Mouse (Mus musculus) liver, adult 2 months (tissue): ENCODE data around the gene Fmo2. TPM values are rescaled to one million over a fixed set of nuclear protein-coding genes. Genes with fewer than 3 reads are reported as not detected.

Experiments used
- DNase-seq: peaks from one replicate; pipeline ENCODE4 v3.0.0-alpha.2; 2011; ENCODE audit warnings: low read depth, low spot score; ENCODE audit errors: extremely low read depth
- H3K27ac ChIP-seq: fragments of 200-500 bp; replicated peaks from 2 replicates; pipeline ENCODE4 v1.5.1; 2012; ENCODE audit warnings: low read depth, mild to moderate bottlenecking, control low read depth, inconsistent platforms, low read length; ENCODE audit not compliant: insufficient read depth
- H3K27me3 ChIP-seq: fragments of 200-500 bp; 2 replicates; pipeline ENCODE4 v1.6.1; 2012; ENCODE audit warnings: mild to moderate bottlenecking, moderate library complexity, low read length, inconsistent platforms; ENCODE audit not compliant: control insufficient read depth, insufficient read depth
- H3K36me3 ChIP-seq: fragments of 200-500 bp; 2 replicates; pipeline ENCODE4 v1.6.1; 2012; ENCODE audit warnings: low read length, inconsistent platforms; ENCODE audit not compliant: control insufficient read depth, insufficient read depth
- H3K4me1 ChIP-seq: fragments of 200-500 bp; 2 replicates; pipeline ENCODE4 v1.6.1; 2011; ENCODE audit warnings: low read length; ENCODE audit not compliant: control insufficient read depth, insufficient read depth
- H3K4me3 ChIP-seq: fragments of 200-500 bp; 2 replicates; pipeline ENCODE4 v1.5.1; 2011; ENCODE audit warnings: low read depth, mild to moderate bottlenecking, control low read depth, low read length, moderate library complexity; ENCODE audit not compliant: insufficient read depth
- H3K79me2 ChIP-seq: fragments of 200-500 bp; 2 replicates; pipeline ENCODE4 v1.6.1; 2012; ENCODE audit warnings: inconsistent platforms, mild to moderate bottlenecking, low read length, moderate library complexity; ENCODE audit not compliant: control insufficient read depth, insufficient read depth
- H3K9ac ChIP-seq: fragments of 200-500 bp; 2 replicates; pipeline ENCODE4 v1.6.1; 2012; ENCODE audit warnings: low read depth, mild to moderate bottlenecking, control low read depth, inconsistent platforms, low read length
- CTCF ChIP-seq: fragments of 200-500 bp; IDR thresholded peaks from 2 replicates; pipeline ENCODE4 v1.5.1; 2011; ENCODE audit warnings: low read depth, low read length, control low read depth
- POLR2A ChIP-seq: fragments of 200-500 bp; IDR thresholded peaks from 2 replicates; pipeline ENCODE4 v1.6.1; 2011; ENCODE audit warnings: low read length, control low read depth; ENCODE audit not compliant: insufficient read depth; ENCODE audit errors: extremely low read depth
- WGBS: fragments of 180-500 bp; shearing (Covaris S2); methylation state at CpG from one replicate; pipeline ENCODE4 v1.1.7; 2018; 5-methylcytosine and 5-hydroxymethylcytosine counted together
- polyA plus RNA-seq: library from polyadenylated mRNA; depleted of rRNA; stranded (reverse); fragments of >200 nt; gene quantifications from 2 replicates; pipeline ENCODE4 v1.2.3, GENCODE M21; 2012
- total RNA-seq: library from RNA; depleted of rRNA; stranded (reverse); fragments of >200 nt; gene quantifications from 2 replicates; pipeline ENCODE4 v1.2.3, GENCODE M21; 2014

The Fmo2 gene
- total and polyA plus RNA-seq, 2 experiments: 7.8 to 52.6 TPM

- TF ChIP-seq POLR2A (no peak), CTCF (no peak)
- Histone ChIP-seq H3K4me3 (no peak overlapping the region), H3K36me3 (no peaks in the 10 kb centered on the region), H3K27me3 (no peaks in the 10 kb centered on the region), H3K79me2 (no peaks in the 10 kb centered on the region; the same call in 1 of the 2 replicates), H3K27ac (no peak overlapping the region; the same call in 1 of the 2 replicates), H3K4me1 (peaks cover 15% of the 10 kb centered on the region; the same call in 1 of the 2 replicates), H3K9ac (no peak overlapping the region)
- 74% methylated on average over 7 of the region's 7 CpGs for WGBS
- DNase-seq: no peak
These were observed 27.5 kb downstream of the Fmo2 start for GRCm38 (mm10) chr1:162870978-162871377.

- H3K27ac ChIP-seq: 0 out of 2 replicates have a peak overlapping the region, but pooled peaks have one; percentile 49
- no peaks in the 10 kb centered on the region; the same call in 1 of the 2 replicates for H3K79me2 ChIP-seq
- TF ChIP-seq CTCF (no peak), POLR2A (no peak)
- peaks cover 21% of the 10 kb centered on the region for H3K4me1 ChIP-seq
- H3K27me3 ChIP-seq: no peaks in the 10 kb centered on the region
- WGBS: 27% methylated on average over 4 of the region's 4 CpGs
- H3K4me3 ChIP-seq: no peak overlapping the region
- H3K9ac ChIP-seq: no peak overlapping the region
- peak; percentile 77 for DNase-seq
- H3K36me3 ChIP-seq: no peaks in the 10 kb centered on the region
These were observed 31.1 kb downstream of the Fmo2 start for GRCm38 (mm10) chr1:162867396-162867795.

GRCm38 (mm10) chr1:162866280-162866681 is 32.2 kb downstream of the Fmo2 start, which contains the start of gene Fmo1:
Gene Fmo1 (minus strand): TSS chr1:162866610.
- Histone ChIP-seq H3K4me3 (peak within 1 kb of the TSS; percentile 97), H3K27ac (peak within 1 kb of the TSS; percentile 100), H3K27me3 (no peaks in the 10 kb centered on the region), H3K36me3 (no peaks in the 10 kb centered on the region), H3K79me2 (peaks cover 3% of the 10 kb centered on the region; the same call in 1 of the 2 replicates), H3K9ac (peak within 1 kb of the TSS; percentile 99), H3K4me1 (peaks cover 23% of the 10 kb centered on the region)
- 4% methylated on average over 7 of the region's 7 CpGs for WGBS
- peak; percentile 94 for DNase-seq
- TF ChIP-seq POLR2A (no peak), CTCF (no peak)

- no peaks in the 10 kb centered on the region for H3K27me3 ChIP-seq
- H3K9ac ChIP-seq: peak overlapping the region; percentile 90
- 12% methylated on average over 3 of the region's 3 CpGs for WGBS
- H3K4me1 ChIP-seq: peaks cover 28% of the 10 kb centered on the region
- TF ChIP-seq CTCF: no peak
- TF ChIP-seq POLR2A: no peak
- H3K27ac ChIP-seq: peak overlapping the region; percentile 92
- H3K4me3 ChIP-seq: peak overlapping the region; percentile 97
- no peaks in the 10 kb centered on the region for H3K36me3 ChIP-seq
- peaks cover 3% of the 10 kb centered on the region; the same call in 1 of the 2 replicates for H3K79me2 ChIP-seq
- peak; percentile 73 for DNase-seq
These were observed 33.1 kb downstream of the Fmo2 start for GRCm38 (mm10) chr1:162865493-162865830.

- Histone ChIP-seq H3K4me1 (peaks cover 30% of the 10 kb centered on the region), H3K27ac (peak overlapping the region; percentile 92), H3K79me2 (peaks cover 3% of the 10 kb centered on the region; the same call in 1 of the 2 replicates), H3K9ac (peak overlapping the region; percentile 90), H3K36me3 (no peaks in the 10 kb centered on the region), H3K27me3 (no peaks in the 10 kb centered on the region), H3K4me3 (peak overlapping the region; percentile 97)
- TF ChIP-seq CTCF (no peak), POLR2A (no peak)
- peak; percentile 69 for DNase-seq
- WGBS: 15% methylated on average over 8 of the region's 8 CpGs
These were observed 33.6 kb downstream of the Fmo2 start for GRCm38 (mm10) chr1:162864816-162865492.

- TF ChIP-seq POLR2A (no peak), CTCF (no peak)
- Histone ChIP-seq H3K4me3 (peak overlapping the region; percentile 42), H3K4me1 (peaks cover 36% of the 10 kb centered on the region), H3K36me3 (no peaks in the 10 kb centered on the region), H3K27me3 (no peaks in the 10 kb centered on the region), H3K9ac (no peak overlapping the region), H3K79me2 (peaks cover 3% of the 10 kb centered on the region; the same call in 1 of the 2 replicates), H3K27ac (peak overlapping the region; percentile 92; the same call in 1 of the 2 replicates)
- DNase-seq: peak; percentile 88
- 19% methylated on average over 5 of the region's 5 CpGs for WGBS
These were observed 34.2 kb downstream of the Fmo2 start for GRCm38 (mm10) chr1:162864279-162864678.
